Mouse (Mus musculus) liver, postnatal 0 days (tissue): ENCODE measurements around the gene Sdhb.

Source experiments
- CTCF ChIP-seq: sonication (generic); IDR thresholded peaks from 2 replicates; pipeline ENCODE4 v1.5.1; 2016; ENCODE audit warnings: antibody characterized with exemption, low read depth
- EP300 ChIP-seq: IDR thresholded peaks from 2 replicates; pipeline ENCODE4 v1.6.1; 2016; ENCODE audit warnings: antibody characterized with exemption, low read depth, mild to moderate bottlenecking

GRCm38 (mm10) chr4:140919974-140920836, 40.8 kb upstream of the Sdhb start:
- TF ChIP-seq CTCF: no peak
- TF ChIP-seq EP300: no peak
